Mouse (Mus musculus): ENCODE data around the gene Atp2a3. TPM values are rescaled to one million over a fixed set of nuclear protein-coding genes. Genes with fewer than 3 reads are reported as not detected.

Atp2a3 gene
- total RNA-seq, 2 experiments from 2014 or later, result 8.3 to 12.0 TPM

GRCm38 (mm10) chr11:72955339-72955974 lies 5.5 kb upstream of the Atp2a3 start:
- peak; percentile 23 for DNase-seq

GRCm38 (mm10) chr11:72957318-72957717 lies 3.7 kb upstream of the Atp2a3 start:
- no peak for DNase-seq

DNA sequence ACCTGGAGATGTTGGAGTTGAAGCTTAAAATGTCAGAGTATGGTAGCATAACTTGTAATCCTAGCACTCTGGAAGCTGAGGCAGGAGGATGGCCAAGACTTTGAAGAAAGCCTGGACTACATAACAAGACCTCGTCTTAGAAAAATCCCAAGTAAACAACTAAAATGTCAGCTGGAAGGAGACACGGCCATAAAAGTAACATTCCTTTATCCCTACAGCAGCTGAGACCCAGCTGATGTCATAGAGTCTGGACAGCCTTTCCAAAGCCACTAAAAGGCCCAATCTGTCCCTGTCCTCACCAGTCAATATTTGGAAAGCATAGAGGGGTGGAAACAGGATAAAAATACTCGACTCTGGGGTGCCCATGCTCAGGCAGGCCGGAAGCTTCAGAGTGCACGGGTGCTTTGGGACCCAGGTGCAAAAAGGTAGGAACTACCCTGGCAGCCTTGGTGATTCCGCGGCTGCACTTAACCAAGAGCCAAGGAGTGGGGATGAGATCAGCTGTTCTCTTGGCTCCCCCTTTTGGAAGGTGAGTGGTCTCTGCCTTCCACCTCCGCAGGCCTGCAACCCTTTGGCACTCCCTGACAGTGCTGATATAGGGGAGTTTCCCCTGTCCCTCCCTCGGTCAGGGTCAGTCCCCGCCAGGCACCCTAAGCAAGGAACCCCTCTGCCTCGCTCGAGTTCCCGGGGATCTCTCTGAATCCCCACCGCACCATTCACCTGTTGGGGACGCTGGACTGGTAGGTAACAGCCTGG lies 867 bp upstream of the Atp2a3 start:
- no peak for DNase-seq

- DNase-seq, result no peak
Observed at GRCm38 (mm10) chr11:72960723-72961071, 272 bp upstream of the Atp2a3 start.

- DNase-seq, result no peak
Observed at GRCm38 (mm10) chr11:72962378-72962777, 1.4 kb downstream of the Atp2a3 start.

DNA sequence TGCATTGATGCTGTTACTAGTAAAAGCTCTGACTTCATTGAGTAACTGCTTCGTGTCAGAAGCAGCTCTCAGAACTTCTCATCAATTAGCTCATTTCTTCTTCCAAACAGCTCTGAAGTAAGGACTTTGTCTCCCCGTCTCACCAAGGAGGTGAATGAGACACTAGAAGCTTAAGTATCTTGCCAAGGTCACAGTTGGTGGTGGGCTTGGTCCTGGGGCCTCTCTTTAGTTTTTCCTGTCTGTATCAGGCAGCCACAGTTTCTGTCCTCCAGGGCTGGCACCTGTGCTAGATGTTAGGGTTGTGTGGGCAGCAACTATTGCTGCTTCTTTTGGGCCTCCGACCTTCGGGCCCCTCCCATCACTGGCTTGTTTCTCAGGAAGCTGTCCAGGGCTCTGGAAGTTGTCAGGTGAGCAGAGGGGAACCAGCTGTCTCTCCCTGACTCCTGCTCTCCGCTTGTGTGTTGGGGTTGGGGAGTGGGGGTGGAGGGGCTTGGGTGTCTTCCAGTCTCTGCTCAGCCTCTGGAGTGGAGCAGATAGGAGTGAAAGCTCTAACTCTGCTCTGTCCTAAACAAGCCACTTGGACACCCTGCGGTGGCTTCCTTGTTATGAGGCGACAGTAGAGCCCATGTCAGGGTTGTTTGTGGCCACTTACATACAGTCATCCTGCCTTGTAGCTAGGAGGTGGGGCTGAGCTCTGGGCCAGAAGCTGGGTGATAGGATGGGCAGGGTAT lies 2.3 kb downstream of the Atp2a3 start:
- no peak for DNase-seq

DNA sequence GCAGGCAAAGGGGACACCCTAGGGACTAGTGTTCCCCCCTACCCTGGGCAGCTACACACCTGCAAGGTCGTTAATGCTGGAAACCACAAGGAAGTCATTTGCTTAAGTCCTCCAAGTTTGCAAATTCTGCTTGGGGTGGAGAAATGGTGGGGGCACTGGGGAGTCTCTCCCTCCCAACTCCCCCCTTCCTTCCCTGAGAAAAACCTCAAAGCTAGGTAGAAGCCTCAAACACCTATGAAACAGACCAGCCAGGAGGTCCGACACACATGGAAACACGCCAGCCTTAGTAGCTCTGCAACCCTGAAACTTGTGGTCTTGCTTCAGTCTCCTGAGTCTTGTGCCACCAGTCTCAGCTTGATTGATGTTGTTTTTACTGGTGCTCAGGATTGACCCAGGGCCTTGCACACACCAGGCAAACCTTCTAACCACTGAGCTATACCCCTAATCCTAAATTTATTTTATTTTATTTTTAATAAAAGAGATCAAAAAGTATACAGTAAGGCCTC lies 2.9 kb downstream of the Atp2a3 start:
- no peak for DNase-seq

DNA sequence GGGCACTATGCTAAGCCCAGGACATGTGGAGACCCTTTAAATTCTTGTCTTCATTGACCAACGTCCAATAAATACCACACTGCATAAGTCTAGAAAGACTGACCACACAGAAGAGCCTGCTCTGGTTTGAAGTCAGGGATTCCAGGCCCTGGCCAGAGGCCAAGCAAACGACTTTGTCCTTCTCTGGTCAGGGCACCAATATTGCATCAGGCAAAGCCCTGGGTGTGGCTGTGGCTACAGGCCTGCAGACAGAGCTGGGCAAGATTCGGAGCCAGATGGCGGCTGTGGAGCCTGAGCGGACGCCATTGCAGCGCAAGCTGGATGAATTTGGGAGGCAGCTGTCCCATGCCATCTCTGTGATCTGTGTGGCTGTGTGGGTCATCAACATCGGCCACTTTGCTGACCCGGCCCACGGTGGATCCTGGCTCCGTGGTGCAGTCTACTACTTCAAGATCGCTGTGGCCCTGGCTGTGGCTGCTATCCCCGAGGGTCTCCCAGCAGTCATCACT lies 14.1 kb downstream of the Atp2a3 start:
- DNase-seq, result no peak

DNA sequence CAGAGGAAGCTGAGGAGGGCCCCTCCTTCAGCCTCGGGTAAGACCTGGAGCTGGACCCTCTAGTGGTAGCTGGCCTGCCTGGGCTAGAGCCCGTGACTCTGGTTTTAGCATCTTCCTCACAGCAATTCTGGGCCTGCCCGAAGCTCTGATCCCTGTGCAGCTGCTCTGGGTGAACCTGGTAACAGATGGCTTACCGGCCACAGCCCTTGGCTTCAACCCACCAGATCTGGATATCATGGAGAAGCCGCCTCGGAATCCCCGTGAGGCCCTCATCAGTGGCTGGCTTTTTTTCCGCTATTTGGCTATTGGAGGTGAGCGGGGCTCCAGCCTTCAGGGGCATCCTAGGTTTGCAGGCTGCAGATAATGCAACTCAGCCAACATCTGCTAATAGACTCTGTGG lies 21.5 kb downstream of the Atp2a3 start:
- DNase-seq, result no peak

GRCm38 (mm10) chr11:72983283-72983682 lies 22.3 kb downstream of the Atp2a3 start:
- DNase-seq, result peak; percentile 38

- DNase-seq, result no peak
Observed at GRCm38 (mm10) chr11:72986745-72987144, 25.8 kb downstream of the Atp2a3 start.

DNA sequence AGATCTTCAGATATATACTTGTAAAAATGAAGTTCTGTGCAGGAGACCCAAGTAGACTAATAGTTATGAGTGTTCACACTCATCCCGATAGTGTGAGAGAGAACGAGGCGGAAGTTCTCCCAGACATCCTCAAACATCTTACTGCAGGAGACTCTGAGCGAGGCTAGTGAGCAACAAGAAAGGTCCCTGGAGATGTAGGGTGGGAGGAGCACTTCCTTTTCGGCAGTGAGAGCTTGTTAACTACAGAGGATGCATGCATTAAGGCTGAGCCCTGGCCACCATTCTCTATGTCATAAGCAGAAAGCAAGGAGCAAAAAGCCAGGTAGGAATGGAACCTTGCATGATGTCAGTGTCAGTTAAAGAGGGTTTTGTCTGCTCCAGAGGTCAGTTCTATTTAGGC lies 26.3 kb downstream of the Atp2a3 start:
- peak; percentile 42 for DNase-seq

DNA sequence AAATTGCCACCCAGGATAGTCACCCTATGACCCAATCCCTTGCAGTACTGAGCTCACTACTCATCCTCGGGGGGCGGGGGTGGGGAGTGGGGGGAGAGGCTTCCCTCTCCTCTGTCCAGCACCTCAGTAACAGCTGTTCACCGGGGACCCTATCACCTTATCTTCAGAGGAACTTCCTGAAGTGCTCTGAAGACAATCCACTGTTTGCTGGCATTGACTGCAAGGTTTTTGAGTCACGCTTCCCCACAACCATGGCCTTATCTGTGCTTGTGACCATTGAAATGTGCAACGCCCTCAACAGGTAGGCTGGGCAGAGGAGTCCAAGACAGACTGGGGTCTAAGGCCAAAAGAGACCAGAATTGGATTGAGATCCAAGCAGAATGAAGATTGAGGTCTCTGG lies 26.8 kb downstream of the Atp2a3 start:
- no peak for DNase-seq

DNA sequence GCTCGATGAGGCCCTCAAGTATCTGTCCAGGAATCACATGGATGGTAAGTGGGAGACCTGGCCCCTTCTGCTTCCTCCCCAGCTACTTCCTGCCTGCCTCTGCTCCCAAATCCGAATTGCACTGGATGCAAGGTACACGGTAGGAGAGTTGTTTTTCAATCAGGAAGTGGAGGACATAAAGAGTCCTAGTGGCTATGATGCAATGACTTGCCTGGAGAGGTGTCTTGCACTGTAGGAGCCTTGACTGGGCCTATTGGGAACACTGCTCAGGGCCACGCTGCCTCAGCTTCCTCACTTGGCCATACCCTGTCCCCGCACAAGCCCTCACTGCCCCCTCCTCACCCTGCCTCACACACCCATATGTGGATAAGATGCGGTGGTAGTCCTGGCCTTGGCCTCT lies 28.1 kb downstream of the Atp2a3 start:
- DNase-seq, result no peak

- no peak for DNase-seq
Observed at GRCm38 (mm10) chr11:72990688-72991087, 29.7 kb downstream of the Atp2a3 start.

DNA sequence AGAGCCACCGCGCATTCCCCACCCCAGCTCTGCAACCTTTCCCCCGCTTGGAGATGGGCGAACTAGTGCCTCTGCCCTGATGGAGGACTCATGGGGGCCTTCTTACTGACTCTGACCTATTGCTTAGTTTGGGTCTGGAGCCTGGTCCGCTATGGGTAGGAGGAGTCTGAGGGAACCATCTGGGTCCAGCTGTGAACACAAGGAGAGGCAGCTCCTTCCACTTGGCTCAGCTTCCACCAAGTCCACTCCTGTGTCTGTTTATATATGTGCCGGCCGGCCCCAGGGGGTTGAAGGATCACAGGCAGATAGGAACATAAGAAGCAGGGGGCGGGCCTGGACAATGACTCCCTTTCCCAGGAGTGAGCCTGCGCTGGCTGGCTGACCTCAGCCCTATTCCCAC lies 31.0 kb downstream of the Atp2a3 start:
- DNase-seq, result peak; percentile 57

DNA sequence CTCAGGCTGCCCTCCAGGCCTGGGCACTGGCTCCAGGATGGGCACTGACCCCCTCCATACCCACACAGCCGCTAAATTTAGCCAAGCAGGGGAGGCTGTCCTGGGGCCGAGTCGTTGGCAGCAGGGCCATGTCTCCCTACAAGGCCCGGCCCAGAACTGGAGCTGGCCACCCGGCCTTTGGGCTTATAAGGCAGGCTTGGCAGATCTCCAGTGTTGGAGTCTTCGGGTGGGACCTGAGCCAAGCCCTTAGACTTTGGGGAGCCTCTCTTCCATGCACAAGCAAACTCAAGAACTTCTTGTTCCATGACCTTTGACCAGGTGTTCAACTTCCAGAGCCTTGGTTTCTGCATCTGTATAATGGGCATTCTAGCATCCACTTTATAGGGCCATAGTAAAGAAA lies 35.4 kb downstream of the Atp2a3 start:
- no peak for DNase-seq

DNA sequence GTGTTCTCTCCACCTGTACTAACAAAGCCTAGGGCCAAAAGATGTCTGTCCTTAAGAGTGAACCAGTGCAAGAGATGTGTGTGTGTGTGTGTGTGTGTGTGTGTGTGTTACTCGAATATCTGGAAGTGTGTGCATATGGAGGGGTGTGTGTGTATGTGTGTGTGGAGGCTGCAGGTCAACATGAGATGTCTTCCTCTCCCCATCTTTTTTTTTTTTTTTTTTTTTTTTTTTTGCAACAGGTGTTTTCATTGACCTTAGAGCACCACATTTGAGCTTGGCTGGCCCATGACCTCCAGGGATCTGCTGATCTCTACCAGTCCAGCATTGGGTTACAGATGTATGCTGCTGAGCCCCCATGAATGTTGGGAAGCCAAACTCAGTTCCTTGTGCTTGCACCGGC lies 35.8 kb downstream of the Atp2a3 start:
- no peak for DNase-seq

GRCm38 (mm10) chr11:72997529-72998326 lies 36.8 kb downstream of the Atp2a3 start:
- DNase-seq, result no peak

DNA sequence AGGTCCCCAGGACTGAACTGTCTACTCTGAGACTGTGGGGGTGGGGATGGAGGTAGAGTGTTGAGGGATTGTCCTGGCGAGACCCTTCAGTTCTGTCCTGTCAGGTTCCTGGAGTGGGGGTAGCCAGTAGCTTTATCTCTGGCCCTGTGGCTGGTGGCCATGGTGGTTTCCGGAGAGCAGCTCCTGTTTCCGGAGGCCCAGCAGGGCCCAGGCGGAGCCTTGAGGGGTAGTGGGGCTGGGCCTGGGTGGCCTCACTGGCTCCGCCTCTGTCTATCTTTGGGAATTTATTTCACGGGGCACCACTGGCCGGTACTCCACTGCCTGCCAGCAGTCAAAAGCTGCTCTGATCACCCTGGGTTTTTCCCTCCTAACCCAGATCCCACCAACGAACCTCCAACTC lies 37.8 kb downstream of the Atp2a3 start, which contains the start of gene P2rx1:
Gene P2rx1 (plus strand): TSS at position 333 of the 400 bp plus-strand sequence.
- DNase-seq, result peak; percentile 49

DNA sequence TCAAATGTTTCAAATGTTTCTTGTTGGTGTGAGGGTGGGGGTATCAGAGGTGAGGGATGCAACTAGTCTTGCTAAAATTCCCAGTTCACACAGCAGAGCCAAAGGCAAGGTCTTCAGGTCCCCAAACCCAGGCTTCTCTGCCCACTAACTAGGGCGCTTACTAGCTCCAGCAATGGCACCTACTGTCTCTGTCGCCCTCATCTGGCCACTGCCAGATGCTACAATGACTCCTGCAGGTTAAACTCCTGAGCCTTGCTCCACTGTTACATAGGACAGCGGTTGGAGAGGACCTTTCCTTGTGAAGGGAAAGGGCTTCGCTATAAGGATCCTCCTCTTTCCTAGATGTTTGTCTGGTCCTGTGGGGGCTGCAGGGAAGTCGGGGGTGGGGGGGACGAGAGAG lies 40.1 kb downstream of the Atp2a3 start:
- DNase-seq, result peak; percentile 85

- peak; percentile 64 for DNase-seq
Observed at GRCm38 (mm10) chr11:73006377-73006776, 45.4 kb downstream of the Atp2a3 start.
